Mouse (Mus musculus) cortical plate, adult 2 months (tissue): ENCODE data around the gene March10.

Experiments
- CTCF ChIP-seq: fragments of 200-500 bp; IDR thresholded peaks from 2 replicates; pipeline ENCODE4 v1.5.1; 2011; ENCODE audit warnings: mild to moderate bottlenecking, control low read depth, low read length; ENCODE audit not compliant: insufficient read depth; ENCODE audit errors: extremely low read depth
- POLR2A ChIP-seq: fragments of 200-500 bp; IDR thresholded peaks from 2 replicates; pipeline ENCODE4 v1.6.1; 2011; ENCODE audit warnings: mild to moderate bottlenecking, low read length, control low read depth; ENCODE audit not compliant: insufficient read depth; ENCODE audit errors: extremely low read depth

DNA sequence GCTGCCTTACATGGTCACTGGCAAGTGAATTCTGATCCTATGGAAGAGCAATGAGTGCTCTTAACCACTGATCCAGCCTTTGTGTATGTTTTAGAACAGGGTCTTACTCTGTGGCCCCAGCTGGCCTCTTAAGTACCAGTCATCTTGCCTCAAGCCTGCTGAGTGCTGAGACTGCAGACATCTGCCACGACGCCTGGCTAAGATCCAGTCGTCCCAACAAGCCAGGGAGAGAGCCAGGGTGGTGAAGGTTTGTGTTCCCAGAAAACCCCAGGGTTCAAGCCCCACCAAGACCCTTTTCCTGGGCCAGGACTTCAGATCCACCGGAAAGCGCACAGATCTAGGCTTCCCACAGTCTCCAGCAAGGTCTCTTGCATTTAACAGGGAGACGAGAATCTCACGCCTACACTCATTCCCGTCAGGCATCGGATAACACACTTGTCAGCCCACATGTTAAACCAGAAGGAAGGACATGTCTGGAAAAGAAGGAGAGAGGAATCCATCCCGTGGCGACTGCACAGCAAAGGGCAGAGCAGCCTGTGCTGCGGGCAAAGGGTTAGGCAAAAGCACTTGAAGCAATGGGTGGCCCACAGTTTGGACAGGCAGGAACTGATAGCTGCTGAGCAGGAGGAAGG lies 144.1 kb downstream of the March10 start:
- TF ChIP-seq CTCF, result no peak
- TF ChIP-seq POLR2A, result no peak
